Mouse (Mus musculus) embryonic fibroblast, embryonic 13.5 days (primary cell): Measurements from ENCODE around the gene Epb42.

Experiments used
- CTCF ChIP-seq: IDR thresholded peaks from 2 replicates; pipeline ENCODE4 v1.5.1; 2011; ENCODE audit warnings: mild to moderate bottlenecking, control low read depth, low read length, moderate library complexity, borderline replicate concordance; ENCODE audit not compliant: insufficient read depth
- POLR2A ChIP-seq: IDR thresholded peaks from 2 replicates; pipeline ENCODE4 v1.6.1; 2011; ENCODE audit warnings: low read depth, mild to moderate bottlenecking, control low read depth, low read length, moderate library complexity

DNA sequence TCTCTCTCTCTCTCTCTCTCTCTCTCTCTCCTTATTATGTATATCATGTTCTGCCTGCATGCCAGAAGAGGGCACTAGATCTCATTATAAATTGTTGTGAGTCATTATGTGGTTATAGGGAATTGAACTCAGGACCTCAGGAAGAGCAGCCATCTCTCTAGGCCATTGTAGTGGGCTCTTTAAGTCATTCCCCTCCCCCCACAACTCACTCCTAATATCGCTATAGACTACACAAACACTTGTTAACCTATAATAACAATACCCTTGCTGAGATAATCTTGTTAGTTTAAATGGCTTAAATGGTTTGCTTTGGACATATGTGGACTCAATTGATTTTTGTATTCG lies 58.2 kb downstream of the Epb42 start:
- TF ChIP-seq CTCF = no peak
- no peak for TF ChIP-seq POLR2A
